Mouse (Mus musculus): ENCODE results near the gene Kcnd1.

- TF ChIP-seq CTCF (IDR thresholded peaks at IDR 0.05; ENCODE audit: borderline replicate concordance, extremely low read depth, insufficient read depth, insufficient read length): no peak
- no peak for TF ChIP-seq POLR2A (IDR thresholded peaks at IDR 0.05; ENCODE audit: borderline replicate concordance, extremely low read depth, insufficient read depth, insufficient read length, poor library complexity, severe bottlenecking)
Observed at GRCm38 (mm10) chrX:7867141-7867540, 45.1 kb downstream of the Kcnd1 start.

All from brain, embryonic 14.5 days (tissue).